Mouse (Mus musculus) natural killer cell, adult 2 months (primary cell): ENCODE results near the gene Gm9837.
A peak's percentile ranks its signal among the peaks of the same experiment; 100 is the strongest.

Source experiments
- DNase-seq, 2 experiments: peaks; one replicate each; pipeline ENCODE4 v3.0.0; 2022; ENCODE audit warnings: low spot score in 2 of 2

Gm9837 gene

DNA sequence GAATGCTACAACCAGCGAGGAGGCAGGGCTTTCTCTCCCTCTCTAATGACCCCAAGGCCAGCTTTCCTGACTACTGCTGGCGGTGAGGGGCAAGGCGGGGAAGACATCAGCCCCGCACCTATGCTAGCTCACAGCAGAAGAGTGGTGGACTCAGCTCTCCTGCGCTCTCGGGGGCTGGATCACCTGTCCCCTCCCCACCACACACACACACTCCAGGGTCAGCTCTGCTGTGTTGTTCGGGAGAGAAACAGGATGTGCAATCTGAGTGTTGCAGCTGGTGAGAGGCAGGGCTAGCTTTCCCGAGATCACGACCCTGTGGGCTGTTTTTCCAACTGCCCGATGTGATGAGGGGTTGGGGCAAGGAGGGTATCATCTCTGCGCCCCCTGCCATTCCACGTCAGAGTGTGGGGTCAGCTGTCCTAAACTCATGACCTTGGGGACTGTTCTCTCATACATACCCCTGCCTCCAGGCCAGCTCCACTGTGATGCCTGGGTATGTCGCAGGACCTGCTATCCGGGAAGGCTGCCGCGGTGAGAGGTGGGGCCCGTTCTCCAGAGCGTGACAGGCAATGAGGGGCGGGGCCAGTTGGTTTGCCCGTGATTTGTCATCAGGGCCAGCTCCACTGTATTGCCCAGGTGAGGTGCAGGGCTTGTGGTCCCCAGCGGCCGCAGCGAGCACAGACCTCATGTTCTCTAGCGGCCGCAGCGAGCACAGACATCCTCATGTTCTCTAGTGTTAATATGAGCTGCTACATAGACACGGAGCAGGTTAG, 16.7 kb upstream of the Gm9837 start:
- peak in 1 of 2 experiments; percentile 9 for DNase-seq

DNA sequence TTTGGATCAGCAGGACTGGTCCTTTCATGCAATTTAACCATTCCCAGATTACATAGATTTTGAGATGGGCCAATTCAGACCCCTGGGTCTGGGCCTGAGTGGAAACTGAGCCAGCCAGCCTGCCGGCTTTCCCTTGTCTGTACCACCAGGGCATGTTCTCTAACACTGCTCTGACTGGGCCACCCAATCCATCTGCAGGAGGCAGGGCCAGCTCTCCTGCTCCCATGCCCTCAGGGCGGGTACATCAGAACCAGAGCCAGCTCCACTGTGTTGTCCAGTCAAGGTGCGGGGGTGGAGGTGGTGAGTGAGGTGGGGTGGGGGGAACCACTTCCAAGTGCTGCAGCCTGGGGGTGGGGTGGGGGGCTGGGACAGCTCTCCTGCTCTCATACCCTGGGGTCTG, 16.1 kb upstream of the Gm9837 start:
- no peak for DNase-seq

DNA sequence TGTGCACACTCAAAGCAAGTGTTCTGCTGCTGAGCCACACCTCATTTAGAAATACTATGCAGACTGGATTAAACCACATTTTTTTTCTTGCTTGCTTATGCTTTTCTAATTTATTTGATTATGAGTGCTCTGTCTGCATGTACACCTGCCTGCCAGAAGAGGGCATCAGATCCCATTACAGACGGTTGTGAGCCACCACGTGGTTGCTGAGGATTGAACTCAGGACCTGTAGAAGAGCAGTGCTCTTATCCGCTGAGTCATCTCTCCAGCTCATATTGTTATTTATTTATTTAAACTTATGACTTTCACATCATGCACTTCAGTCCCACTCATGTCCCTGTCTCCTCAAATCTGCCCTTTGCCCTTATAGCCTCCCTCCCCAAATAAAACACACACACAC, 15.4 kb upstream of the Gm9837 start:
- no peak for DNase-seq

DNA sequence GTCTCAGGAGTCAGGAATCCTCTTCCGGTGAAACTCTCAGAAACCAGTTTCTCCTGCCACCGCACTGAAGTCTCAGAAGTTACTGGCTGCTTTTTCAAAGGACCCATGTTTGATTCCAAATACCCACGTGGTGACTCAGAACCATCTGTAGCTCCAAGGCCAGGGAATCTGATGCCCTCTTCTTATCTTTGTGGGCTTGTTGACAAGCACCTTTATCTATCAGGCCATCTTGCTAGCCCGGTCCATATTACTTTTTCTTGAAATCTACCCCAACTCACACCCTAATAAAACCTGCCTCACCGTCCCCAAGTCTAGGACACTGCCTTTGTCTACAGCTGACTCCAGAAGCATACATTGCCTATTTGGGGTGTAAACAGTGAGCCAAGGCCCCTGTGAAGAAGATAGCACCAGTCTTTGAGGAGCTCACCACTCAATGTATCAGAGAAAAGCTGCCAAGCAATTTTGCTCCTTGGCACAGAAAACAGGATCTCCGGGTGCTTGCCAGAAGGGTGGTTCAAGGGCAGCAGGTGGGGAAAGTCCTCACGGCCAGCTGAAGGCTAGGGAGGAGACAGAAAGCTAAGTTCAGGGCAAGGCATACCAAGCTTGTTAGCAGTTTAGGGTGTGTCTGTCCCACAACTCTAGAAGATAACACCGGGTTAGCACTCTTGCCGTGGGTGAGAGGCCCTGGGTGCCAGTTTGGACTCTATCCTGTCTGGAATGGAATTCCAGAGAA, 13.0 kb upstream of the Gm9837 start:
- DNase-seq, result no peak

DNA sequence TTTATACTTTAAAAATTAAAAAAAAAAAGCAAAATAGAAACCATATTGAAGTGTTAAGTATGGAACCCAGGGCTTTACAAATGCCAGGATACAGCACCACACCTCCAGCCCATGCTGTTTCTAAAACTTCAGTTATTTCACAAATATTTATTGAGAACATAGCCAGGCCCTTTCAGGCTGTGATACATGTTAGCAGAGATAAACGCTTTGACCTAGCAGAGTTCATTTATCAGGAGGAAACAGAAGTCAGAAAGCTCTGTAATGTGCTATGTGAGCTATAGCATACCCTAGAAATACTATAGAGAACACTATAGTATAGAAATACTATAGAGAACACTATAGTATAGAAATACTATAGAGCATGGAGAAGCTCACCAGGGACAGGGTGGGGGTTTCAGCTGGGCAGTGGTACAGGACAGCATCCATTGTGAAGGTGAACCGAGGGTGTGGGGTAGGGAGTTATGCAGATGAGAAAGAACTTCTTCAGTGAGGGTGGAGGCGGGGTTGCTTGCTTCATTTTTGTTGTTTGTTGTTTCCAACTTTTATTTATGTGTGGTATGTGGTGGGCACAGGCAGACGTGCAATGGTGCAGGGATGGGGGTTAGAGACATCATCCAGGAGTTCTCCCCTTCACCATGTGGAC, 10.9 kb upstream of the Gm9837 start:
- DNase-seq, result no peak

DNA sequence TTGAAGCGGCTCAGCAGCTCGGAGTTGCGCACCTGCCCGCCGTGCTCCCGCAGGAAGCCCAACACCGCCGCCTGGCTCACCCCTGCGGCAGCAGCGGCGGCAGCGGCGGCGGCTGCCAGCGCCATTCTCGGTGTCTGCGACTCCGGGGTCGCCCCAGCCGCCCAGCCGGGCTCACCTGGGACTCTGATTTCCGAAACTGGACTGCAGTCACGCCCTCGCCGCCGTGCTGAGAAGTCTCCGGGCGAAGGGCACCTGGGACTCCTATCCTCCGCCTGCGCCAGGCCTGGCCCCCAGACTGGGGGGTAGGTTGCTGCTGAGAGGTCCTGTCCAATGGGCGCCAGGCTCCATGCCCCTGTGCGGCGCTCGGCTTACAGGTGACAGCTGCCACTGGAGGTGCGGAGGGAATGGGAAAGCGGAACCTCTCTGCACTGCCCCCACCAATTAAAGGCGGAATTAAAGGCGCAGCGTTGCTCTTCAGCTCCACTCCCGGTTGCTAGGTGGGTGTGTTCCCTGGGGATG, 9.6 kb upstream of the Gm9837 start, which contains the start of the genes Gm9945 and Sowaha:
Gm9945 (plus strand) TSS at position 384 of the 519 bp plus-strand sequence.
Sowaha (minus strand) TSS at position 492 of the 519 bp plus-strand sequence.
- DNase-seq, result no peak

DNA sequence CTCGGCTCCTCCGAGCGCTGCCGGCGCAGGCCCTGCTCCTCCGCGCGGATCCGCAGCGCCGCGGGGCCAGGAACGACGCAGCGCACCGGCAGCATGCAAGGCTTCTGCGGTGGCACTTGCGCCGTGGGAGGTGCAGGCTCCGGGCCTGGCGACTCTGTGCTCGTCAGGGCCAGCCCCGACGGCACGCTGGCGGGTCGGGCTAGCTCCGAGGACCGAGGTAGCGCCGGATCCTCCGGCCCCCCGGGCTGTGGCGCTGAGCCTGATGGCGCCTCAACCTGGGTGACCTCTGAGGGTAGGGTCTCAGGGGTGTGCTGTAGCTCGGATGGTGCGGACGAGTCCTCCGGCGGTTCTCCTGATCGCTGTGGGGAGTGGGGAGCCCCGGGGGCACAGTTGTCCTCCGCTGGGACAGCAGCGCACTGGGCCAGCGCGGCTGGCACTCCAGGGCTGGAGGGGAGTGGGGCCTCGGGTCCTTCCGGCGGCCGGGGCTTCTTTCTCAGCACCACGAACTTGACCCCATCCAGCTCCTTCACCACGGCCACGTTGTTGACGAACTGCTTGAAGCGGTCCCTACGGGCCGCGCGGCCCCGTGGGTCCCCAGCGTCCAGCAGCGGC, 9.0 kb upstream of the Gm9837 start:
- no peak for DNase-seq

DNA sequence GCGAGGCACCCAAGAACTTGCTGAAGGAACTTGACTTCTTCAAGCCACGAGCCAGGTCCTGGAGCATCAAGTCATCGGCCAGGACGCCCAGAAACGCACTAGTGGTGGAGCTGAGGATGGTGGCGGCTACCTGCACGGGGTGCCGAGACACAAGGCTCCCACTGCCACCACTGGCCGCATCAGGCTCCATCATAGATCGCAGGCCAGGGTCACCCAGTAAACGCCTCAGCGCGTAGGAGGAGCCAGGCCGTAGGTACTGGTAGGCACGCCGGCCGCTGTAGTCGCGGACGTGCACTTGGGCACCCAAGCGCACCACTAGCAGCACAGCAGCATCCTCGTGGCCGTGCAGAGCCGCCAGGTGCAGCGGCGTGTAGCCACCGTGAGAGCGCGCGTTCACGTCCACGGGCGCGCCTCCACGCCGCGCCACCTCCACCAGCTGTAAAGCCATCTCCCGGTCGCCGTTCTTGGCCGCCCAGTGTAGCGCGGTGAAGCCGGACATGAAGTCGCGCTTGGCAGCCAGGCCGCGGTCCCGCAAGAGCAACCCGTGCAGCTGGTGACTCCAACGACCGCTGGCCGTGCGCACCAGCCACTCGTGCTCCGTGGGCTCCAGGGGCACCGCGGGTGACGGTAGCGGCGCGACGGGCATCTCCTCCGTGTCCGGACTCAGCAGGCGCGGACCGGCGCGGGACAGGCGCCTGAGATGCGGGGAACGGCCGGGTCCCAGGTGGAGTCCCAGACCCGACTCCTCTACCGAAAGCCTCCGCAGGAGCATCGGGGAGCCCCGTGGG, 8.3 kb upstream of the Gm9837 start:
- no peak for DNase-seq

DNA sequence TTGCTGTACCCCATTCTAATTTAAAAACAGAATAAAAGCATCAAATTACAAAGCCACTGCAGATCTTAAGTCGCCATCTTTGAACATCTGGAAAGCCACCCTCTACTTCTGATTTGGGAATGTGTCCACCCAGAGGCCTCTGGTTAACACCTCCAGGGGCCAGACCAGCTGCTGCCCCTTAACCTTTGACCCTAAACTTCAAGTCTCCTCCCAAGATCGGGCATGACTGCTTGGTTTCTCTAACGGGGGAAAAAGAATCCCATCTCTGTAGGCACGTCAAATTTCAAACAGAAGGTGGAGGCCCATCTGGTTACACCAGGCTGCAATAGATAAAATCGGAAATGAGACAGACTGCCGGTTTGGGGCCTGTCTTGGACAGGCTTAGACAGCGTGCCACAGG, 7.6 kb upstream of the Gm9837 start:
- no peak for DNase-seq

DNA sequence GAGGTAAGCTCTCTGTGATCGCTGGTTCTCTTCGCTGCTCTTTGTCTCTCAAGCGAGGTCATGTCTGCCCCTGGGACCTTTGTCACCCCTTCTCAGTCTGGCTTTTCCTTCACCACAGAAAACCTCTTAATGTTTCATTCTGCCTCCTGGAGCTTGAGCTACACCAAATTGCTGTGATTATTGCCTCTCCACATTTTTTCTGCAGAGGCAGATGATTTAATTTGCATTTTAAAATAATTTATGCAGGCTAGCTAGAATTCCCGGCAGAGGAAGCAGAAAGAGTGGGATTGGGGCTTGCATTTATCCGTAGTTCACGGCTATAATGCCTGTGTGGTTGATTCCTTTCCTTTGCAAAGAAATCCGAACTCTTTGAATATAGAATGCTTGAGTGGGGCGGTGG, 5.3 kb upstream of the Gm9837 start:
- DNase-seq, result no peak

DNA sequence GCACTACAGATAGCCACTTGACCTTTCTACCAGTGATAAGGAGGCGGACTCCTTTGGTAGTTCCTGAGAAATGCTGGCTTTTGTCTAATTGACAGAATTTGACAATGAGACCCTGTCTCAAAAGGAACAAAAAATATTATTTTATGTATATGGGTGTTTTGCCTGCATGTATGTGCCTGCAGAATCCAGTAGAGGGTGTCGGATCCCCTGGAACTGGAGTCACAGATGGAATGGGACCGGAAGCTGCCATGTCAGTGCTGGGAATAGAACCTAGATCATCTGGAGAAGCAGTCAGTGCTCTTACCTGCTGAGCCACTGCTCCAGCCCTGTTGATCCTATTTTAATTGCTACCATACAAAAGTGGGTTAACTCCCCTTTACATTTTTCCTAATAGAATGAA, 2.4 kb upstream of the Gm9837 start:
- DNase-seq, result no peak

DNA sequence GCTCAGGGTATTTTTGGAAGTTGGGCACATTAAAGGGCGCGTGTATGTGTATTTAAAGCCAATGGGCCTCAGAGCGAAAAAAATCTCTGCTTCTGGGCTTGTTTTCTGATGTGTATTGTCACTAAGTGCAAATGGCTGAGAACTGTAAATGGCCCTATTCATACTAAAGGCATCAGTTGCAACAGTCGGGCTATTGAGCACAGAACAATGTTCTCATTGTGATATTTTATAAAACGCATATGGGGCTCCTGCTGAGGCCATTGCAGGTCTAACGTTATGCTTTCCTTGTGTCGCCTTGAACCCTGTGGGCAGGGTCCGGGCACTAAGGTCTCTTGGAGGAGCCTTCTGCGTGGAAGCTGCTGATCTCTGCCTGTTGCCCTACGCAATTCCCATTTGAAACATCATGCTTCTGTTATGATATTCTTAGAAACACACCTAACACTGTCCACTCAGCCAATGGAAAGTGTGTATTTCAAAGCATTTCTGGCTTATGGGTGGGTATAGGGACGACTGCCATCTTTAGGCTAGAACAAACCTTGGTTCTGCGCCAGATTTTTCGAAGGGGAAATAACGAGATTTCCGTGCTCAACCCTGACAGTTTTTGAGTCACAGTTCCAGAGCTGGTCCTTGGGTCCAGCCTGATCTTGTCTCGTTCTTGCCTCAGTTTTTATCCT, 848 bp downstream of the Gm9837 start:
- DNase-seq, result no peak

DNA sequence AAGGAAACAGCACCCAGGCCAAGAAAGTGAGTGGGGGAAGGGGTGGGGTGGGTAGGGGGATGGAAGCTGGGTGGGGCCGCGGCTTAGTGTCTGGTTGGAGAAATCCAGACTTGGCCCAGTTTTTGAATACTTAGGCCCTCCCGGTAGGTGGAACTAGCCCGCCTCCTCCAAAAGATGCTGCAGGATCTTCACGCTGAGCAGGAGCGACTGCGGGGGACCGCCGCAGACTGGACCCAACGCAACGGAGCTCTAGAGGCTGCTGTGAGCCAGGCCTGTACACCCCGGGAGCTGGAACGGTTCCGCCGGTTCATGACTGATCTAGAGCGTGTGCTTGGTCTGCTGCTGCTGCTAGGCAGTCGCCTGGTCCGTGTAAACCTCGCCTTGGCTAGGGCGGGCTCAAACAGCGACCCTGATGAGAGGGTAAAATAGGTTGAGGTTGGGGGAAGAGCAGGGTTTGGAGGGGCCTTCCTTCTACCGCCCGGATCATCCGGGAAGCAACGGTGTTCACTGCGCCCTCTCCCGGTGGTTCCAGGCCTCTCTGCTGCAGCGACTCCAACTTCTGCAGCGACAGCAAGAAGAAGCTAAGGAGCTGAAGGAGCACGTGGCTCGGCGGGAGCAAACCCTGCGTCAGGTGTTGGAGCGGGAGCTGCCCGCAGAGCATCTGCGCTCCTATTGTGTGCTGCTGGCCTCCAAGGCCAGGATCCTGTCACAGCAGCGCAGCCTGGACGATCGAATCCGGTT, 3.9 kb downstream of the Gm9837 start:
- DNase-seq, result no peak

DNA sequence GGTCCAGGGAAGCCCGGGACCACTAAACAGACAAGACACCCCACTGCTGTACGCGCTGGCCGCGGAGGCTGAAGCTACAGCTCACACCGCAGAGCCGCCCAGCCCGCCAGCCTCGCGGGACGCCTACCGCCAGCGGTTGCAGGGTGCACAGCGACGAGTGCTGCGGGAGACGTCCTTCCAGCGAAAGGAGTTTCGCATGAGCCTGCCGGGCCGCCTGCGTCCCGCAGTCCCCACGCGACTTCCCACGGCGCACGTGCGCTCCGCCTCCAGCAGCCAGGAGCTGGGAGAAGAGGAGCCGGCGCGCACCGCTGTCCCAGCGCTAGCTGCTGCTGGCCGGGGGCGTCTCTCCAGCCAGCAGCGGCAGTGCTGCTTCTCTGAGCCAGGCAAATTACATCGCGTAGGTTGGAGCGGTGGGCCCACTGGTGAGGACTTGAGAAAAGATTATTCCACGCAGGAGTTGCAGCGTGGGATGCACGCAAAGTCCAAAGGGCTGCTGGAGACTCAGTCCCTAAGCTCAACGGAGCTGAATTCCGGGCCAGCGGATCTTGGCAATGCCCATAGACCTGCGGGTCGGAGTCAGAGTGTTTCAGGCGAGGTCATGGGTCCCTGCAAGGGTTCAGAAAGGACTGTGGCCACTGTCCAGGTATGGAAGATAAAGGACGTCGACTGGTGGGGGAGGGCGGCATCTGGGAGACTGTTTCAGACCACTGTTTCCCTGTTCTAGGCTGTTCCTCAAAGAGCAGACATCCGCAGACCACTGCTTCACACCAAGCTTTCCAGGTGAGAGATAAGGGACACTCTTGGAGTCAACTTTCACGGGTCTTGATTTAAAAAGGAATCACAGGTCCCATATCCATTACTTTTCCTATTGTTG, 6.5 kb downstream of the Gm9837 start:
- DNase-seq, result no peak

DNA sequence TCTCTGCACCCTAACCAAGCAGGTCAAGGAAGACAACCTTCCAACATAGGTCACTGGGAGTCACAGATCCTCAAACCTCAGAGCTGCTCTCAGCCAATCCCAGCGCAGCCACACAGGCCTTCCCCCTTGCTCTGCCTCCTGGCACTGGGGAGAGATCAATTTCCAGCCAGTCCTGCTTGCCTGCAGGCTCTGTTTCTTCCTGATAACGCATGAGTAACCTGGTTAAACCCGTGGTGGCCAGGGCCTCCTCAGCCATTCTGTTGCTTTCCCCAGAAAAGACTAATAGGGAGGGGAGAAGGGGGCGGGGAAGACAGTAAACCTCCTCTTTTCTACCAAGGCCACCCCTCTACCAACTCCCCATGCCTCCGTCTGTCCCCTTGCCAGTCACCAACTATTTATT, 8.6 kb downstream of the Gm9837 start:
- no peak for DNase-seq

DNA sequence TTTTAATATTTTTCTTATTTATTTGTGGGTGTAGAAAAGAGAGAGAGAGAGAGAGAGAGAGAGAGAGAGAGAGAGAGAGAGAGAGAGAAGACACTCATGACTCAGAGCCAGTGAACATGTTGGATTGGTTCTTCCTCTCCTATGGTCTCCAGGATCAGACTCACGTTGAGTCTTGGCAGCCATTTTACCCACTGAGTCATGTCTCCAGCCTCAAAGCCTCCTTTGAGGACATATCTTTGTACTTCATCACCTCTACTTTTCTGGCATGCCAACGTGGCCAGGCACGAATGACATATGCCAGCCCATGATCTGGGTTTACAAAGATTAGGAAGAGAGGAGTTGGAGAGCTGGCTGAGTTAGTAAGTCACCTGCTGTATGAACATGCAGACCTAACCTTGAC, 10.1 kb downstream of the Gm9837 start:
- DNase-seq, result no peak

DNA sequence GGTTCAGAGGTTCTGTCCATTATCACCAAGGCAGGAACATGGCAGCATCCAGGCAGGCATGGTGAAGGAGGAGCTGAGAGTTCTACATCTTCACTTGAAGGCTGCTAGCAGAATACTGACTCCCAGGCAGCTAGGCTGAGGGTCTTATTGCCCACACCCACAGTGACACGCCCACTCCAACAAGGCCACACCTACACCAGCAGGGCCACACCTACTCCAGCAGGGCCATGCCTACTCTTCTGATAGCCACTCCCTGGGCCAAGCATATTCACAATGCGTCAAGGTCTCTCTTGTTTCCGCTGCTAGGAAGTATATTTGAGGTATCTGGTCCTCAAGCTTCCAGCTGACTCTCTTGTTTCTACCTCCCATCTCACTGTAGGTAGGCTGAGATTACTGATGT, 11.3 kb downstream of the Gm9837 start:
- no peak for DNase-seq

DNA sequence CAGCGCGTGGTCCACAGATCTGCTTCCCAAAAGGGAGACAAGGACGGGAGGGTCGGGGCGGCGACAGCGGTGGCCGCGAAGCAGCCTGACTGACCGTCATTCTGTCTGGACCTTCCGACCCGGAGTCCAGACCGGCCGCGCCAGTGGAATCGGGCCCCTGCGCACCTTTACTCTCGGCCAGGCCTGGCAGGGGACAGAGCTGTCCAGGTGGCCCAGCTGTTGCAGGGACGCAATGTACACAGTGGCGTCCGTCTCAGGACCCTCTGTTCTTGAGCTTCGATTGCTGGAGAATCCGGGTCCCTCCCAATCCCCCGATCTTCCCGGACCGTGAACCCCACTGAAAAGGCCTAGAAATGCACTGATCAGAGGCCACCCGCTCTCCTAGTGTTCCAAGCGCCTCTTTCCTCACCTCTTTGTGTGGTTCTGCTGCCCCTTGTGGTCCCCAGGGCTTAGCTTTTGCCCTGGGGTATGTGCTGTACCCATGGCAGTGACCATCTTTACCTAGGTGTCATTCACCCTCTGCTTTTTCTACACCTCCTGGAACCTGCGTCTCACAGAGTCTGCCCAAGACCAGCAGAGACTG, 12.8 kb downstream of the Gm9837 start:
- no peak for DNase-seq
